Mouse (Mus musculus) C2C12 (cell line): ENCODE results near the gene Fuca1.

ENCODE experiments used
- CEBPB ChIP-seq: IDR thresholded peaks from one replicate; pipeline ENCODE4 v1.6.1; 2011; ENCODE audit warnings: low read depth, mild to moderate bottlenecking, control low read depth, moderate library complexity
- CTCF ChIP-seq: IDR thresholded peaks from one replicate; pipeline ENCODE4 v1.5.1; 2011; ENCODE audit not compliant: control insufficient read depth, insufficient read depth, insufficient read length

DNA sequence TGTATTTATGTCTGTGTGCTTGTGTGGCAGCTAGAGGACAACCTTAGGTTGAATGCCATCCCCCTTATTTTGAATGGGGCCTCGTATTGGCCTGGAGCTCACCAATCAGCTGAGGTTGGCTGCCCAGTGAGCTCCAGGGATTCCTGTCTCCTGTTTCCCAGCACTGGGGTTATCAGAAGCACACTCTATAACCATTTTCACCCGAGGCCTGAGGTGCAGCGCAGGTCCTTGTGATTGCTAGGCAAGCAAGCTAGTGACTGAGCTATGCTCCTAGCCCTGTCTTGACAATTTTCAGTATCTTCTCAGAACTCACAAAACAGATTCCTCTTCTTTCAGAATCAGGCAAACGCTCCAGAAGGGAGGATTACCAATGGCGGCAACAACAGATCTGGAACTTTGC, 64.0 kb downstream of the Fuca1 start:
- TF ChIP-seq CEBPB: no peak
- TF ChIP-seq CTCF: no peak
